Mouse (Mus musculus) liver, postnatal 0 days (tissue): ENCODE results near the gene Rps19bp1.

Experiments used
- CTCF ChIP-seq: sonication (generic); IDR thresholded peaks from 2 replicates; pipeline ENCODE4 v1.5.1; 2016; ENCODE audit warnings: antibody characterized with exemption, low read depth
- EP300 ChIP-seq: IDR thresholded peaks from 2 replicates; pipeline ENCODE4 v1.6.1; 2016; ENCODE audit warnings: antibody characterized with exemption, low read depth, mild to moderate bottlenecking

DNA sequence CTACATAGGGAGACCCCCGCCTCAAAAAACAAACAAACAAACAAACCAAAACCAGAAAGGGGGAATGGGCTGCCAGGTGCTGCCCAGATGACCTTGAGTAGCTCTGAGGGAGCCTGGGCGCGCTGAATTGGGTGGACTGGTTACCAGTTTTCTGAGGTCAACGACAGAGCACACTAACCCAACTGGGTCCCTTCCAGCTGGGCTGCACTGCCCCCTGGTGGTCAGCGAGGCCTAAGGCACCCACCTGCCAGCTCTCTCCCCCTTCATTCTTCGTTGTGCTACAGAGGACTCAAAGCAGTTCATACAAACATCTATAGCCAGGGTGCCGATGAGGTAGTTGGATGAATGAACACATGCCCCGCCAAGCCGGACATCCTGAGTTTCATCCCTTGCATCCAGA, 38.9 kb downstream of the Rps19bp1 start:
- TF ChIP-seq CTCF (peak; percentile 99), EP300 (no peak)
